Mouse (Mus musculus): ENCODE measurements around the gene Stx6.

DNA sequence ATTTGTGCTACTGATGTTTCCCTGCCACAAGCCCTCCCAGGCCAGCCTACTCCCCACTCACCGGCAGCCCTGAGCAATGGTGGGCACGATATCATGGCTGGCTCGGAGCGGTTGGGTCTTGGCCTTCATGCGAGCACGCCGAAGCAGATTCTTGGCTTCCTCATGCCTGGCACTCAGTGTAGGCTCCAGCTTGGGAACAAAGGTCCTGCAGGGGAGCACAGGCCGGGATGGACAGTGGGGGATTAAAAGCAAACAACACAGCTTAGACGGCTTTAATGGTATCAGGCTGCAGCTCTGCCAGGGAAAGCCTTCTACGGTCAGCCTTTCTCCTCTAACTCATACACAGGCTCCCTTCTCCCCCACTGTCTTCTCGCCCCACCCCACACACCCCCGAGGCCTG lies 73.9 kb downstream of the Stx6 start:
- TF ChIP-seq POLR2A (IDR thresholded peaks at IDR 0.05; ENCODE audit: insufficient read depth, low read depth, low read length), result no peak
- TF ChIP-seq CTCF (IDR thresholded peaks at IDR 0.05), result no peak
- no peak for TF ChIP-seq EP300 (IDR thresholded peaks at IDR 0.05; ENCODE audit: insufficient read depth, low read depth, low read length)

All from heart, adult 2 months (tissue).